Mouse (Mus musculus) intestine, embryonic 16.5 days (tissue): Measurements from ENCODE around the gene Slc19a3. TPM values are rescaled to one million over a fixed set of nuclear protein-coding genes. Genes with fewer than 3 reads are reported as not detected.
A peak's percentile ranks its signal among the peaks of the same experiment; 100 is the strongest.

Experiments used
- ATAC-seq: fragments of 200-750 bp; cut with Nextera tagmentation; 2 replicates; pipeline ENCODE4 v1.8.0; 2017; ENCODE audit warnings: moderate TSS enrichment, moderate library complexity
- H3K27ac ChIP-seq: fragments of 300-500 bp; sonication (generic); 2 replicates; pipeline ENCODE4 v1.5.1; 2014; ENCODE audit warnings: mild to moderate bottlenecking, low read length
- H3K27me3 ChIP-seq: fragments of 300-500 bp; sonication (generic); replicated peaks from 2 replicates; pipeline ENCODE4 v1.6.1; 2014; ENCODE audit warnings: low read length, control low read depth, mixed read lengths; ENCODE audit not compliant: control insufficient read depth, insufficient read depth
- H3K36me3 ChIP-seq: fragments of 300-500 bp; sonication (generic); 2 replicates; pipeline ENCODE4 v1.6.1; 2014; ENCODE audit warnings: low read length, control low read depth; ENCODE audit not compliant: control insufficient read depth, insufficient read depth
- H3K4me1 ChIP-seq: fragments of 300-500 bp; sonication (generic); 2 replicates; pipeline ENCODE4 v1.6.1; 2014; ENCODE audit warnings: low read length, control low read depth, mixed read lengths; ENCODE audit not compliant: control insufficient read depth, insufficient read depth
- H3K4me2 ChIP-seq: fragments of 300-500 bp; sonication (generic); 2 replicates; pipeline ENCODE4 v1.6.1; 2014; ENCODE audit warnings: low read depth, low read length, control low read depth
- H3K4me3 ChIP-seq: fragments of 300-500 bp; sonication (generic); 2 replicates; pipeline ENCODE4 v1.5.1; 2014; ENCODE audit warnings: mild to moderate bottlenecking, low read length
- H3K9ac ChIP-seq: fragments of 300-500 bp; sonication (generic); 2 replicates; pipeline ENCODE4 v1.6.1; 2014; ENCODE audit warnings: low read depth, low read length
- H3K9me3 ChIP-seq: fragments of 300-500 bp; sonication (generic); 2 replicates; pipeline ENCODE4 v1.6.1; 2016; ENCODE audit warnings: low read length, control low read depth; ENCODE audit not compliant: control insufficient read depth
- WGBS: fragments of 180-500 bp; shearing (Covaris S2); extraction: QIAGEN DNeasy Blood & Tissue Kit; methylation state at CpG from one replicate; pipeline ENCODE4 v1.1.7; 2014; 5-methylcytosine and 5-hydroxymethylcytosine counted together
- polyA plus RNA-seq: library from polyadenylated mRNA; unstranded; fragments of >200 nt; fragmentation: Nextera tagmentation; extraction: Ambion mirVana; gene quantifications from 2 replicates; pipeline ENCODE4 v1.2.1, GENCODE M21; 2015

The Slc19a3 gene
- polyA plus RNA-seq, 1 experiment from 2014 or later, result 1.9 TPM

DNA sequence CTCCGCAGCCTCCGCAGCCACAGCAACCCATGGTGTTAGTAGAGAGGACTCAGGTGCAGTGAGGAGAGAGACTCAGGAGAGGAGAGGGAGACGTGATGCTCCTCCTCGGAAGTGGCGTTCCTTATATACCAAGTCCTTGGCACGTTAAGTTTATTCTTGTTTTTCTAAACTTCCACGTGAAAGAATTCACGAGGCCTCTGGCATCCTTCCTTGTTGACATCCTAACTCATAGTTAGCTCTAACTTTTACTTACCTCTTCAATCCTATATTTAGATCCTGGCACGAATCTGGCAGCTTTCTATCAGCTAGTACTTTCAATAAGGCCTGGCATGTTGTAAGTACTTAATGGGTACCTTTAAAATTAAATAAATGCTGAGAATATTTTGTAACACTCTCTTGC is 21.0 kb upstream of the Slc19a3 start, which contains the start of gene A030005K14Rik:
TSS of gene A030005K14Rik (minus strand) at position 101 of the 400 bp plus-strand sequence.
- ATAC-seq, result no peak
- Histone ChIP-seq H3K27ac (no peak within 1 kb of the TSS), H3K27me3 (no peaks in the 10 kb centered on the region), H3K4me3 (no peak within 1 kb of the TSS), H3K4me1 (no peaks in the 10 kb centered on the region; the same call in 1 of the 2 replicates), H3K9me3 (no peaks in the 10 kb centered on the region), H3K9ac (no peak within 1 kb of the TSS), H3K36me3 (no peaks in the 10 kb centered on the region), H3K4me2 (no peak within 1 kb of the TSS)
- WGBS, result 87% methylated on average over 9 of the region's 9 CpGs

DNA sequence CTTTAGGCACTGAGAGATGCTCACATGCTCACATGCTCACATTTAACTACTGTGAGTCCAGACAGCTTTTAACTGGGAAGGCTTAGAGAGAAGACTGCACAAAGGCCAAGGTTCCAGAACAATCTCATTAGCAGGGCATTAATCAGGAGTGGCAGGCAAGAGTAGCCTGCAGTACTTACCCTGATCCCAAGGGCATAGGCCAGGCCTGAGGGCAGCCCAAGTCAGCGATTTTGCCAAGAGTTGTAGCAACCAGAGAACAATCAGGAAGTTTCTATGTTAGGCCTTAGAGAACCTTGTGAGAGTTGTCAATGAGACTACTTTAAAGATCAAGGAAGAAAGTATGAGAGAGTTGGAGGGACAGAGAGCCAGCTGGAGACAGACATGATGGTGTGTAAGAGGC is 20.2 kb upstream of the Slc19a3 start:
- no peak overlapping the region for H3K27ac ChIP-seq
- no peaks in the 10 kb centered on the region; the same call in 1 of the 2 replicates for H3K4me1 ChIP-seq
- WGBS, result 57% methylated on average over 1 of the region's 1 CpGs
- no peaks in the 10 kb centered on the region for H3K36me3 ChIP-seq
- no peaks in the 10 kb centered on the region for H3K9me3 ChIP-seq
- no peaks in the 10 kb centered on the region for H3K27me3 ChIP-seq
- no peak overlapping the region for H3K9ac ChIP-seq
- no peak overlapping the region for H3K4me2 ChIP-seq
- H3K4me3 ChIP-seq, result no peak overlapping the region
- ATAC-seq, result no peak

DNA sequence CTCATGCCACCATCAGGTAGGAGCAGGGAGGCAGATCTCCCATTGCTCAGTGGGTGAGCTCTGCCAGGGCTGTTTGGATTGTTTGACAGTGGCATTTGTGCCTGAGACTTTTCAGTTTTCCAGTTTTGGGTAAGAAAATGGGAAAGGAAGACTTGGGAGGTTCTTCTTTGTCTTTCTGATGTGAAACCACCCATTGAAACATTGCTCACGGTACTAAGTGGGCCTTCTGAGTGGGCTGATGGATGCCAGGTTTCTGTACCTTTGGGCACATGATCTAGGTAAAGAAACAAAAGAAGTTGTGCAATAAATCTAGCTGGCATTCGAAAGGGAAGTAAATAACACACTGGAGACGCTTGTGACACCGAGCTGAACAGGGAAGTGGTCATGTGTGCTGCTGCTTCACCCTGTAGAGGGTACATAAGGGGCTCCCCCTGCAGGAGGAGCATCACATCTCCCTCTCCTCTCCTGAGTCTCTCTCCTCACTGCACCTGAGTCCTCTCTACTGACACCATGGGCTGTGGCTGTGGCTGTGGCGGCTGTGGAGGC is 6.7 kb upstream of the Slc19a3 start, which contains the start of gene Gm47969:
TSS of gene Gm47969 (plus strand) at position 51 of the 546 bp plus-strand sequence.
- no peak for ATAC-seq
- 75% methylated on average over 5 of the region's 5 CpGs for WGBS

GRCm38 (mm10) chr1:83042380-83042779 is 4.1 kb upstream of the Slc19a3 start, which contains the start of gene Krtap28-10:
Gene Krtap28-10 (minus strand): TSS chr1:83042480.
- 0 out of 2 replicates have a peak, but pooled peaks cover 6% of the 10 kb centered on the region for H3K4me1 ChIP-seq
- H3K27ac ChIP-seq, result no peak within 1 kb of the TSS
- H3K36me3 ChIP-seq, result no peaks in the 10 kb centered on the region
- H3K27me3 ChIP-seq, result no peaks in the 10 kb centered on the region
- no peak within 1 kb of the TSS for H3K4me3 ChIP-seq
- H3K9ac ChIP-seq, result no peak within 1 kb of the TSS
- H3K4me2 ChIP-seq, result no peak within 1 kb of the TSS
- no peaks in the 10 kb centered on the region for H3K9me3 ChIP-seq
- ATAC-seq, result no peak
- 97% methylated on average over 2 of the region's 2 CpGs for WGBS

More for the DNA sequence above, 6.7 kb upstream of the Slc19a3 start, which contains the start of gene Gm47969:
- Histone ChIP-seq H3K9ac (no peak within 1 kb of the TSS), H3K36me3 (no peaks in the 10 kb centered on the region), H3K4me3 (no peak within 1 kb of the TSS), H3K4me2 (no peak within 1 kb of the TSS), H3K9me3 (no peaks in the 10 kb centered on the region), H3K27ac (no peak within 1 kb of the TSS), H3K27me3 (no peaks in the 10 kb centered on the region), H3K4me1 (no peaks in the 10 kb centered on the region)

GRCm38 (mm10) chr1:83039080-83039479 is 832 bp upstream of the Slc19a3 start:
- Histone ChIP-seq H3K36me3 (no peaks in the 10 kb centered on the region), H3K4me2 (no peak overlapping the region), H3K27me3 (no peaks in the 10 kb centered on the region), H3K9ac (no peak overlapping the region), H3K9me3 (no peaks in the 10 kb centered on the region), H3K4me3 (no peak overlapping the region), H3K27ac (no peak overlapping the region), H3K4me1 (0 out of 2 replicates have a peak, but pooled peaks cover 6% of the 10 kb centered on the region)
- peak; percentile 36; the same call in 1 of the 2 replicates for ATAC-seq
- 61% methylated on average over 4 of the region's 4 CpGs for WGBS

- 75% methylated on average over 11 of the region's 11 CpGs for WGBS
- H3K4me2 ChIP-seq, result no peak overlapping the region
- no peaks in the 10 kb centered on the region for H3K27me3 ChIP-seq
- H3K36me3 ChIP-seq, result no peaks in the 10 kb centered on the region
- H3K27ac ChIP-seq, result no peak overlapping the region
- 0 out of 2 replicates have a peak, but pooled peaks have one; percentile 48 for ATAC-seq
- no peak overlapping the region for H3K4me3 ChIP-seq
- no peak overlapping the region for H3K9ac ChIP-seq
- 0 out of 2 replicates have a peak, but pooled peaks cover 6% of the 10 kb centered on the region for H3K4me1 ChIP-seq
- no peaks in the 10 kb centered on the region for H3K9me3 ChIP-seq
Observed at GRCm38 (mm10) chr1:83036892-83037667, 1.2 kb downstream of the Slc19a3 start.

DNA sequence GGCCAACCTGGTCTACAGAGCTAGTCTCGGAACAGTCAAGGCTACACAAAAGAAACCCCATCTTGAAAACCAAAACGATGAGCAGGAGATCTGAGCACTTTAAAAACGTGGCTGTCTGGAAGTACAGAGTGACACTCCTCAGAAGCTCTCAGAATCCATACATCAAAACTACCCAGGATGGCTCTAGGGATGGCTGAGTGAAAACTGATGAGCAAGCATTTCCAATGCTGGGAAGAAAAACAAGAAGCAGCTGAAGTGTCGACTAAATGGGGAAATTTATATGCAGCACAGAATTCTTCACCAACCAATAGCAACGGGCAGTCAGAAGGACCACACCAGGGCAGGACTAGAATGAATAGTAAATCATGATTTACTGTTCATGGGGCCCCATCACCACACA is 3.7 kb downstream of the Slc19a3 start:
- Histone ChIP-seq H3K27me3 (no peaks in the 10 kb centered on the region), H3K9me3 (no peaks in the 10 kb centered on the region), H3K4me2 (no peak overlapping the region), H3K9ac (no peak overlapping the region), H3K4me3 (no peak overlapping the region), H3K4me1 (0 out of 2 replicates have a peak, but pooled peaks cover 6% of the 10 kb centered on the region), H3K27ac (no peak overlapping the region), H3K36me3 (no peaks in the 10 kb centered on the region)
- WGBS, result 70% methylated on average over 5 of the region's 5 CpGs
- no peak for ATAC-seq

DNA sequence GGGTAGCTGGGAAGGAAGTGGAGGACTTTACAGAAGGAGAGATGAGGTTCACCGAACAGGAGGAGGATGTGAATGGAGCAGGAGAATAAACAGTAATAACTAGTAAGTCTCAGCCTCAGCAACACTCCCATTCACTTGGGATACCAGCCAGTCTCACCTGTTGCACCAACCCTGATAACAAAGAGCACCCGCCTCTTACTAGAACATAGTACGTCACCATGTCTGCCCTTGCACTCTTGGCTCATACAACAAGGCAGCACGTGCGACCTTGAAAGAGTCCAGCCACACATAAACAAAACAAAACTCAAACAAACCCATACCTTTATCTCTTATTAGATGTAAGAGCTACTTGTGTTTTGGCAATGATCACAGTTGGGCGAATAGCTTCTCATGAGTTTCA is 5.7 kb downstream of the Slc19a3 start:
- 73% methylated on average over 6 of the region's 6 CpGs for WGBS
- Histone ChIP-seq H3K4me2 (no peak overlapping the region), H3K27me3 (no peaks in the 10 kb centered on the region)

GRCm38 (mm10) chr1:83031950-83032349 is 6.3 kb downstream of the Slc19a3 start:
- Histone ChIP-seq H3K27ac (no peak overlapping the region), H3K4me1 (no peaks in the 10 kb centered on the region), H3K9me3 (no peaks in the 10 kb centered on the region), H3K4me3 (no peak overlapping the region), H3K9ac (no peak overlapping the region), H3K27me3 (no peaks in the 10 kb centered on the region), H3K4me2 (no peak overlapping the region), H3K36me3 (no peaks in the 10 kb centered on the region)
- 29% methylated on average over 1 of the region's 1 CpGs for WGBS
- no peak; the same call in 1 of the 2 replicates for ATAC-seq

More for the DNA sequence above, 5.7 kb downstream of the Slc19a3 start:
- no peaks in the 10 kb centered on the region for H3K4me1 ChIP-seq
- no peaks in the 10 kb centered on the region for H3K36me3 ChIP-seq
- ATAC-seq, result no peak
- H3K27ac ChIP-seq, result no peak overlapping the region
- no peak overlapping the region for H3K9ac ChIP-seq
- H3K4me3 ChIP-seq, result no peak overlapping the region
- no peaks in the 10 kb centered on the region for H3K9me3 ChIP-seq
